Mouse (Mus musculus) testis, adult 2 months (tissue): Measurements from ENCODE around the gene Pard3.

ENCODE experiments used
- CTCF ChIP-seq: fragments of 200-500 bp; IDR thresholded peaks from 2 replicates; pipeline ENCODE4 v1.5.1; 2012; ENCODE audit warnings: low read depth, mild to moderate bottlenecking, inconsistent platforms, low read length, moderate library complexity; ENCODE audit not compliant: control insufficient read depth, insufficient read depth, insufficient replicate concordance
- POLR2A ChIP-seq: fragments of 200-500 bp; IDR thresholded peaks from 2 replicates; pipeline ENCODE4 v1.6.1; 2012; ENCODE audit warnings: low read depth, mild to moderate bottlenecking, inconsistent platforms, low read length, moderate library complexity; ENCODE audit not compliant: control insufficient read depth

DNA sequence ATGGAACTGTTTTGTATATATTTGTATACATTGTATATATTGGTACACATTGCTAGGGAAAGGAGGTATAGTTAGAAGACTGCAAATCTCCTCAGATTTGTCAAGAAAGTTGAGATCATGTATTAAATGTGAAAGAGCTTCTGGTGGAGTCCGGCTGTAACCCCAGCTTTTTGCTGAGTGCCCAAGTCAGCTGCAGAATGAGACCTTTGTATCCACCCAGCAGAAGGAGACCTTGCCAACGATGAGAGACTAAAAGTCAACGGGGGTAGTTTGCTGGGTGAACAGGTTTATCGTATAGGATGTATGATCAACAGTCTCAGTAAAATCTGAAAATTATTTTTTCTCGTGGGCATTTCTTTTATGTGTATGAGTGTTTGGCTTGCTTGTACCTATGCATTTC, 109.8 kb downstream of the Pard3 start:
- TF ChIP-seq CTCF (no peak), POLR2A (no peak)
